In the genomic region with DNA sequence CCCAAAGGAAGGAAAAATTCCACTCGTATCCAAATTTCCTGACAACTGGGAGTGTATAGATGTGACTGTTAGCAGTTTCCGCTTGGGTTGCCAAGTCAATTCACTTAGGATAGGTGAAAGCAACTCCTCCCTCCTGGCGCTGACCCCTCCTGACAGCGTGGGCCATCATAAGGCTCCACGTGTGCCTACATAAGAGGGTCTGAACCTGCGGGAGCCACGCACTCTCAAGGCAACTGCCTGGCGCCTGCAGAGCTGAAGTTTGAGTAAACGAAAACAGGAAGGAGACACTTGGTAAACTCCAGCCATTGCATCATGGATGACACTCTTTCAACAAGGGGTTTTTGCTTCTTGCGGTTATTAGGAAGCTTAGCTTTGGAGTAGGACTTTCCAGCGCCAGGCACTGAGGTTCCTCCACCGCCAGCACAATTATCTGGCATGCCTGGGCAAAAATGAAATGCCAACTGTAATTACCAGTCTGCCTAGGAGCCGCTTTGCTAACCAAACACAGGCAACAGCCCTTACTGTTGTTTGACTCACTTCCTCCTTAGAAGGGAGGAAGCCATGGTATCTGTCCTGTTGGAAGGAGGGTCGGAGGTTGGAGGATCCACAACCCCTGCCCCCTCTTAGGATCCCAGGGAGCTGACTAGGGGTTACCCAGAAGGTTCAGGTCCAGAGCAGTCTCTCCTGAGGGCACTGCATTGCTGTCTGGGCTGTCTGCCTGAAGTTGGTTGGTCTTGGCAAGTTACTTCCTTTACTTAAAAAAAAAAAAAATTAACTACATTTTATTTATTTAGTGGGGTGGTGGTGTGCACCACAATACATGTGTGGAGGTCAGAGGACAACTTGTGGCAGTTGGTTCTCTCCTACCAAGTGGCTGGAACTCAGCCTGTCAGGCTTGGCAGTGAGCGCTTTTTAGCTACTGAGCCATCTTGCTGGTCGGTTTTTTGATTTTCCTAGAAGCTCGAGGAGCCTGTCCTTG, we compare ENCODE assay signal across 8 mouse cellular contexts. TPM values are rescaled to one million over a fixed set of nuclear protein-coding genes. Genes with fewer than 3 reads are reported as not detected.
DNase-seq lines count a peak whose midpoint lies in the region; ATAC-seq and TF ChIP-seq lines count a peak whose summit lies in the region.

No protein-coding gene starts in this region.

- peak overlapping the region; percentile 82; the same call in 1 of the 2 replicates for H3K4me3 ChIP-seq in G1E (ENCODE audit: low read depth, low read length)
- peak overlapping the region; percentile 69 for H3K4me3 ChIP-seq in forebrain, embryonic 10.5 days
- H3K4me3 ChIP-seq in midbrain, embryonic 11.5 days (ENCODE audit: low read depth, low read length) = peak overlapping the region; percentile 43

- no peaks in the 10 kb centered on the region for H3K27me3 ChIP-seq in G1E (ENCODE audit: insufficient read depth, low read length)
- peaks cover 17% of the 10 kb centered on the region for H3K27me3 ChIP-seq in forebrain, embryonic 10.5 days (ENCODE audit: poor library complexity, severe bottlenecking)
- H3K27me3 ChIP-seq in midbrain, embryonic 11.5 days (ENCODE audit: control insufficient read depth, insufficient read depth, low read length) = no peaks in the 10 kb centered on the region

- peak; percentile 28; the same call in 1 of the 2 replicates for ATAC-seq in G1E (ENCODE audit: extremely low read depth, insufficient number of reproducible peaks, low FRiP score, poor library complexity, severe bottlenecking)
- no peak for ATAC-seq in midbrain, embryonic 11.5 days (ENCODE audit: low FRiP score)

- DNase-seq in kidney, adult 11 months = peak; percentile 19
- DNase-seq in kidney, postnatal 10 days = no peak
- DNase-seq in G1E (ENCODE audit: low spot score) = no peak
- DNase-seq in forebrain, embryonic 10.5 days (ENCODE audit: extremely low spot score, low spot score) = no peak
- peak; percentile 18 to 27 for DNase-seq in kidney, postnatal 4 days
- peak; percentile 87 for DNase-seq in midbrain, embryonic 11.5 days (ENCODE audit: low spot score, missing footprints)
- peak; percentile 59 for DNase-seq in thymus, postnatal 4 days
- DNase-seq in adrenal gland, adult 2 months = no peak

- H3K9ac ChIP-seq in midbrain, embryonic 11.5 days (ENCODE audit: low read length) = peak overlapping the region; percentile 20; the same call in 1 of the 2 replicates

- 43% methylated on average over 17 of the region's 17 CpGs for WGBS in forebrain, embryonic 10.5 days
- WGBS in midbrain, embryonic 11.5 days = 45% methylated on average over 17 of the region's 17 CpGs

- no peak for TF ChIP-seq CTCF in G1E (IDR thresholded peaks at IDR 0.05; ENCODE audit: low read depth, low read length)

- H3K27ac ChIP-seq in forebrain, embryonic 10.5 days = peak overlapping the region; percentile 83; the same call in 1 of the 2 replicates
- no peak overlapping the region for H3K27ac ChIP-seq in midbrain, embryonic 11.5 days (ENCODE audit: low read depth, low read length)

- peak overlapping the region; percentile 75 for H3K4me2 ChIP-seq in midbrain, embryonic 11.5 days

- peaks cover 7% of the 10 kb centered on the region for H3K9me3 ChIP-seq in G1E (replicated peaks)
- peaks cover 7% of the 10 kb centered on the region; the same call in 1 of the 2 replicates for H3K9me3 ChIP-seq in forebrain, embryonic 10.5 days
- H3K9me3 ChIP-seq in midbrain, embryonic 11.5 days (ENCODE audit: control insufficient read depth, low read length) = peaks cover 5% of the 10 kb centered on the region

- peaks cover 35% of the 10 kb centered on the region for H3K36me3 ChIP-seq in G1E (replicated peaks)
- H3K36me3 ChIP-seq in forebrain, embryonic 10.5 days (replicated peaks) = peaks cover 12% of the 10 kb centered on the region
- H3K36me3 ChIP-seq in midbrain, embryonic 11.5 days (ENCODE audit: control insufficient read depth, insufficient read depth, low read length) = no peaks in the 10 kb centered on the region

- peaks cover 56% of the 10 kb centered on the region for H3K4me1 ChIP-seq in G1E (ENCODE audit: insufficient read depth, low read depth, low read length)
- H3K4me1 ChIP-seq in forebrain, embryonic 10.5 days = peaks cover 20% of the 10 kb centered on the region
- H3K4me1 ChIP-seq in midbrain, embryonic 11.5 days (ENCODE audit: control insufficient read depth, insufficient read depth, low read length) = peaks cover 9% of the 10 kb centered on the region

RNA-seq across cellular contexts. Expression of a gene that starts 1.1 kb away (rescaled TPM):
- 53.1 and 56.3 TPM in 2 replicates for total RNA-seq in G1E (2014; fragmentation: Nextera tagmentation)
- total RNA-seq in G1E (2017) = 43.4 and 43.8 TPM in 2 replicates
- 50.2 and 53.8 TPM in 2 replicates for polyA plus RNA-seq in G1E (2012)
- 7.4 and 7.5 TPM in 2 replicates for polyA plus RNA-seq in forebrain, embryonic 10.5 days (2016; fragmentation: Nextera tagmentation; extraction: Ambion mirVana)
- polyA plus RNA-seq in midbrain, embryonic 11.5 days (2014; fragmentation: Nextera tagmentation; extraction: Ambion mirVana) = 7.5 and 8.5 TPM in 2 replicates
- total RNA-seq in adrenal gland, adult 2 months (2021) = 1 to 10 TPM; 2.5 to 4.0 TPM
- 9.5 and 9.7 TPM in 2 replicates for polyA plus RNA-seq in adrenal gland, adult 2 months (2012; rRNA removed)

RNA-seq across cellular contexts. Expression of a gene that starts 27.1 kb away (rescaled TPM):
- 12.8 and 13.1 TPM in 2 replicates for total RNA-seq in G1E (2014; fragmentation: Nextera tagmentation)
- total RNA-seq in G1E (2017) = 47.5 and 55.5 TPM in 2 replicates
- 52.3 and 64.5 TPM in 2 replicates for polyA plus RNA-seq in G1E (2012)
- 62.3 and 69.2 TPM in 2 replicates for polyA plus RNA-seq in forebrain, embryonic 10.5 days (2016; fragmentation: Nextera tagmentation; extraction: Ambion mirVana)
- polyA plus RNA-seq in midbrain, embryonic 11.5 days (2014; fragmentation: Nextera tagmentation; extraction: Ambion mirVana) = 74.2 and 87.6 TPM in 2 replicates
- total RNA-seq in adrenal gland, adult 2 months (2021) = 10 to 100 TPM; 33.7 to 34.5 TPM
- polyA plus RNA-seq in adrenal gland, adult 2 months (2012; rRNA removed) = 2.5 and 4.3 TPM in 2 replicates

RNA-seq across cellular contexts. Expression of a gene that starts 35.7 kb away (rescaled TPM):
- 21.9 and 24.5 TPM in 2 replicates for total RNA-seq in G1E (2014; fragmentation: Nextera tagmentation)
- 12.4 and 16.4 TPM in 2 replicates for total RNA-seq in G1E (2017)
- 36.8 and 38.6 TPM in 2 replicates for polyA plus RNA-seq in G1E (2012)
- 24.4 and 25.6 TPM in 2 replicates for polyA plus RNA-seq in forebrain, embryonic 10.5 days (2016; fragmentation: Nextera tagmentation; extraction: Ambion mirVana)
- 15.7 and 18.9 TPM in 2 replicates for polyA plus RNA-seq in midbrain, embryonic 11.5 days (2014; fragmentation: Nextera tagmentation; extraction: Ambion mirVana)
- 1 to 10 TPM; 7.8 to 8.9 TPM for total RNA-seq in adrenal gland, adult 2 months (2021)
- 16.3 and 20.6 TPM in 2 replicates for polyA plus RNA-seq in adrenal gland, adult 2 months (2012; rRNA removed)

RNA-seq across cellular contexts. Expression of a gene that starts 35.8 kb away (rescaled TPM):
- 16.6 and 16.9 TPM in 2 replicates for total RNA-seq in G1E (2014; fragmentation: Nextera tagmentation)
- total RNA-seq in G1E (2017) = 43.3 and 51.8 TPM in 2 replicates
- 92.6 and 112 TPM in 2 replicates for polyA plus RNA-seq in G1E (2012)
- 64.3 and 64.8 TPM in 2 replicates for polyA plus RNA-seq in forebrain, embryonic 10.5 days (2016; fragmentation: Nextera tagmentation; extraction: Ambion mirVana)
- 36.0 and 40.9 TPM in 2 replicates for polyA plus RNA-seq in midbrain, embryonic 11.5 days (2014; fragmentation: Nextera tagmentation; extraction: Ambion mirVana)
- total RNA-seq in adrenal gland, adult 2 months (2021) = 10 to 100 TPM in 1 of 2 experiments, 1 to 10 TPM in 1; 8.0 to 11.9 TPM
- polyA plus RNA-seq in adrenal gland, adult 2 months (2012; rRNA removed) = 24.8 and 26.6 TPM in 2 replicates

RNA-seq across cellular contexts. Expression of a gene that starts 55.2 kb away (rescaled TPM):
- total RNA-seq in G1E (2014; fragmentation: Nextera tagmentation) = 71.5 and 76.8 TPM in 2 replicates
- total RNA-seq in G1E (2017) = 192 and 216 TPM in 2 replicates
- polyA plus RNA-seq in G1E (2012) = 99.2 and 163 TPM in 2 replicates
- polyA plus RNA-seq in forebrain, embryonic 10.5 days (2016; fragmentation: Nextera tagmentation; extraction: Ambion mirVana) = 299 and 302 TPM in 2 replicates
- polyA plus RNA-seq in midbrain, embryonic 11.5 days (2014; fragmentation: Nextera tagmentation; extraction: Ambion mirVana) = 257 and 265 TPM in 2 replicates
- total RNA-seq in adrenal gland, adult 2 months (2021) = 10 to 100 TPM; 88.6 to 94.3 TPM
- polyA plus RNA-seq in adrenal gland, adult 2 months (2012; rRNA removed) = 22.3 and 34.0 TPM in 2 replicates

Comparison
In these comparisons a context has a peak if more than half of its experiments do, and no peak if none do; other contexts are left out.
1. DNase-seq: peak in kidney, adult 11 months (single experiment), kidney, postnatal 4 days (2 of 2), midbrain, embryonic 11.5 days (single experiment) and thymus, postnatal 4 days (single experiment); none in kidney, postnatal 10 days (single experiment), G1E (single experiment), forebrain, embryonic 10.5 days (single experiment) and adrenal gland, adult 2 months (single experiment).
2. Peak in every context shown above with its lines, with median percentiles within 50 percentile points of each other: H3K4me3 ChIP-seq.